Mouse (Mus musculus) left cerebral cortex, adult 18-20 months (tissue): ENCODE measurements around the gene Sh3bgrl2. TPM values are rescaled to one million over a fixed set of nuclear protein-coding genes. Genes with fewer than 3 reads are reported as not detected.

Experiments used
- DNase-seq, 2 experiments: peaks; one replicate each; pipeline ENCODE4 v3.0.0; 2021 to 2022; ENCODE audit warnings: low spot score in 2 of 2, mixed read lengths in 1 of 2
- total RNA-seq, 2 experiments: library from RNA; stranded (reverse); gene quantifications; 2 replicates each; pipeline ENCODE4 v1.2.3; 2021

Gene Sh3bgrl2
- total RNA-seq, 2 experiments from 2014 or later = 29.8 to 33.1 TPM

GRCm38 (mm10) chr9:83663981-83664897, 116.1 kb downstream of the Sh3bgrl2 start:
- DNase-seq = peak in 1 of 2 experiments; percentile 9

GRCm38 (mm10) chr9:83664951-83665350, 116.8 kb downstream of the Sh3bgrl2 start:
- DNase-seq = no peak

GRCm38 (mm10) chr9:83667031-83667430, 118.9 kb downstream of the Sh3bgrl2 start:
- DNase-seq = no peak

GRCm38 (mm10) chr9:83679626-83680025, 131.5 kb downstream of the Sh3bgrl2 start:
- DNase-seq = no peak

GRCm38 (mm10) chr9:83681661-83682655, 133.8 kb downstream of the Sh3bgrl2 start:
- DNase-seq = no peak

GRCm38 (mm10) chr9:83686511-83687100, 138.5 kb downstream of the Sh3bgrl2 start:
- DNase-seq = peak in 1 of 2 experiments; percentile 8

GRCm38 (mm10) chr9:83687904-83688303, 139.8 kb downstream of the Sh3bgrl2 start:
- DNase-seq = no peak

Other genes starting within 250 kb of the Sh3bgrl2 start
- gene Lca5, start 107.2 kb upstream of the Sh3bgrl2 start, total RNA-seq = 10 to 100 TPM; 13.4 to 18.6 TPM